8 mouse cellular contexts compared by ENCODE assay signal in the genomic region with DNA sequence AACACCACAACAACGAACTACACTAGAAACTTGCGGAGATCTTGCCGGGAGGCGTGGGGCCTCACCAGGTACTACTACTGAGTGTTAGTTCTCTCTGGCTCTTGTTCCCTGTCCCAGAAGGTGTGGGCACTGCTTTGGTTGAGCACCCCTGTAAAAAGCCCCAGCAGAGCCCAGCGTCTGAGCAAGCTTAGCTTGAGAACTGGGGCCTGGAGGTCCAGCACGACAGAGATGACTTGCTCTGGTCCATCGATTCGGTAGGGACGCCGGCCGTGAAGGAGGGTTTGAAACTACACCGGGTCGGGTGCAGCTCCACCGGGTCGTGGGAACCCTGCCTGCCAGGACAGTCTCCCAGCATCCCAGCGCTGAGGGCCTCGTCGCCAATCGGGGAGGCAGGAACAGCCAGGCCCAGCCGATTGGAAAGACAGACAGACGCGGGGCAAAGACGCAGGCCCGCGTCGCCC. TPM values are rescaled to one million over a fixed set of nuclear protein-coding genes. Genes with fewer than 3 reads are reported as not detected.
A peak's percentile ranks its signal among the peaks of the same experiment; 100 is the strongest.
DNase-seq lines count a peak whose midpoint lies in the region; ATAC-seq lines count a peak whose summit lies in the region.

No protein-coding gene starts in this region.

- peak overlapping the region; percentile 63 for H3K9ac ChIP-seq in liver, embryonic 12.5 days

- H3K4me1 ChIP-seq in liver, embryonic 12.5 days = peaks cover 74% of the 10 kb centered on the region

- WGBS in liver, embryonic 12.5 days (ENCODE audit: insufficient replicate concordance) = 7% methylated on average over 26 of the region's 26 CpGs

- peak overlapping the region; percentile 46 for H3K27ac ChIP-seq in liver, embryonic 12.5 days

- intact Hi-C loops in heart, postnatal 14 days (cut with DNase I) = no loop called here
- intact Hi-C loops in left cerebral cortex, postnatal 36 days (cut with DNase I) = loop anchor here (2.0 kb wide), 1 partner anchor 17 kb away; a partner anchor contains a TSS

- ATAC-seq in liver, embryonic 12.5 days = no peak

- peaks cover 61% of the 10 kb centered on the region for H3K27me3 ChIP-seq in liver, embryonic 12.5 days (replicated peaks)
- H3K27me3 ChIP-seq in splenic B cell, adult 2 months (ENCODE audit: control insufficient read depth, insufficient read depth, low read length, poor library complexity, severe bottlenecking) = no peaks in the 10 kb centered on the region

- H3K4me2 ChIP-seq in liver, embryonic 12.5 days = peak overlapping the region; percentile 77

- H3K36me3 ChIP-seq in liver, embryonic 12.5 days = no peaks in the 10 kb centered on the region
- no peaks in the 10 kb centered on the region for H3K36me3 ChIP-seq in splenic B cell, adult 2 months (ENCODE audit: control insufficient read depth, insufficient read depth, low read length, poor library complexity, severe bottlenecking)

- no peaks in the 10 kb centered on the region for H3K9me3 ChIP-seq in liver, embryonic 12.5 days (replicated peaks)

- peak; percentile 29 to 50 for DNase-seq in heart, adult 9 months (ENCODE audit: low spot score in 2 of 2)
- DNase-seq in heart, adult 8-10 months (ENCODE audit: low spot score) = no peak
- DNase-seq in adipocyte (ENCODE audit: low spot score) = peak; percentile 19
- peak; percentile 43 to 51 for DNase-seq in heart, postnatal 14 days
- peak; percentile 17 for DNase-seq in splenic B cell, adult 2 months (ENCODE audit: low read depth, low spot score)
- DNase-seq in cerebellum, adult 11-12 months = no peak
- no peak for DNase-seq in left cerebral cortex, postnatal 36 days (ENCODE audit: low spot score in 2 of 2)

- peak overlapping the region; percentile 64 for H3K4me3 ChIP-seq in liver, embryonic 12.5 days

RNA-seq across cellular contexts. Expression of a gene that starts 0.5 kb away (rescaled TPM):
- total RNA-seq in heart, adult 8-10 months (2022) = 100 to 1,000 TPM in 2 of 4 experiments, 10 to 100 TPM in 2; 92.5 to 104 (median 99.6) TPM
- total RNA-seq in heart, postnatal 14 days (2021) = 100 to 1,000 TPM in 1 of 2 experiments, 10 to 100 TPM in 1; 98.2 to 101 TPM
- polyA plus RNA-seq in liver, embryonic 12.5 days (2016; fragmentation: Nextera tagmentation; extraction: Ambion mirVana) = 38.5 and 38.8 TPM in 2 replicates
- 10 to 100 TPM; 42.2 to 54.0 TPM for total RNA-seq in left cerebral cortex, postnatal 36 days (2021)

RNA-seq across cellular contexts. Expression of a gene that starts 16.2 kb away (rescaled TPM):
- 10 to 100 TPM in 2 of 4 experiments, 1 to 10 TPM in 2; 8.8 to 12.9 (median 11.0) TPM for total RNA-seq in heart, adult 8-10 months (2022)
- total RNA-seq in heart, postnatal 14 days (2021) = 10 to 100 TPM in 1 of 2 experiments, 1 to 10 TPM in 1; 9.7 to 10.1 TPM
- polyA plus RNA-seq in liver, embryonic 12.5 days (2016; fragmentation: Nextera tagmentation; extraction: Ambion mirVana) = 5.3 and 5.5 TPM in 2 replicates
- total RNA-seq in left cerebral cortex, postnatal 36 days (2021) = 10 to 100 TPM; 39.9 to 52.2 TPM

RNA-seq across cellular contexts. Expression of a gene that starts 30.7 kb away (rescaled TPM):
- 1 to 10 TPM; 1.1 to 2.8 (median 2.7) TPM for total RNA-seq in heart, adult 8-10 months (2022)
- 1 to 10 TPM; 2.3 to 3.7 TPM for total RNA-seq in heart, postnatal 14 days (2021)
- 1.8 TPM in 2 replicates for polyA plus RNA-seq in liver, embryonic 12.5 days (2016; fragmentation: Nextera tagmentation; extraction: Ambion mirVana)
- total RNA-seq in left cerebral cortex, postnatal 36 days (2021) = 10 to 100 TPM; 45.3 to 54.5 TPM

RNA-seq across cellular contexts. Expression of a gene that starts 31.2 kb away (rescaled TPM):
- total RNA-seq in heart, adult 8-10 months (2022) = 10 to 100 TPM; 82.1 to 87.5 (median 84.7) TPM
- 10 to 100 TPM; 57.8 to 61.2 TPM for total RNA-seq in heart, postnatal 14 days (2021)
- 21.4 and 23.9 TPM in 2 replicates for polyA plus RNA-seq in liver, embryonic 12.5 days (2016; fragmentation: Nextera tagmentation; extraction: Ambion mirVana)
- total RNA-seq in left cerebral cortex, postnatal 36 days (2021) = 100 to 1,000 TPM; 162 to 167 TPM

RNA-seq across cellular contexts. Expression of a gene that starts 39.6 kb away (rescaled TPM):
- total RNA-seq in heart, adult 8-10 months (2022) = 10 to 100 TPM; 21.1 to 31.4 (median 28.0) TPM
- total RNA-seq in heart, postnatal 14 days (2021) = 10 to 100 TPM; 16.8 to 18.7 TPM
- 2.3 and 2.7 TPM in 2 replicates for polyA plus RNA-seq in liver, embryonic 12.5 days (2016; fragmentation: Nextera tagmentation; extraction: Ambion mirVana)
- 10 to 100 TPM in 1 of 2 experiments, 1 to 10 TPM in 1; 6.1 to 11.1 TPM for total RNA-seq in left cerebral cortex, postnatal 36 days (2021)

Comparison
In these comparisons a context has a peak if more than half of its experiments do, and no peak if none do; other contexts are left out.
1. DNase-seq: peak in heart, adult 9 months (2 of 2), adipocyte (single experiment), heart, postnatal 14 days (2 of 2) and splenic B cell, adult 2 months (single experiment); none in heart, adult 8-10 months (single experiment), cerebellum, adult 11-12 months (single experiment) and left cerebral cortex, postnatal 36 days (0 of 2).
2. RNA of a gene that starts 30.7 kb away (total RNA-seq): 45.3 to 54.5 TPM in left cerebral cortex, postnatal 36 days; 2.3 to 3.7 TPM in heart, postnatal 14 days and 1.1 to 2.8 TPM in heart, adult 8-10 months; every median in the first group is over 4 times any median in the second.